Mouse (Mus musculus): ENCODE data around the gene Dysf. TPM values are rescaled to one million over a fixed set of nuclear protein-coding genes. Genes with fewer than 3 reads are reported as not detected.
"Not testable (repeated sequence)": the region's sequence is repeated elsewhere in the genome, so short reads cannot be mapped to it uniquely, and the experiment has no call there.

Gene Dysf
- polyA plus RNA-seq, 1 experiment from 2014 or later, result 18.6 TPM

DNA sequence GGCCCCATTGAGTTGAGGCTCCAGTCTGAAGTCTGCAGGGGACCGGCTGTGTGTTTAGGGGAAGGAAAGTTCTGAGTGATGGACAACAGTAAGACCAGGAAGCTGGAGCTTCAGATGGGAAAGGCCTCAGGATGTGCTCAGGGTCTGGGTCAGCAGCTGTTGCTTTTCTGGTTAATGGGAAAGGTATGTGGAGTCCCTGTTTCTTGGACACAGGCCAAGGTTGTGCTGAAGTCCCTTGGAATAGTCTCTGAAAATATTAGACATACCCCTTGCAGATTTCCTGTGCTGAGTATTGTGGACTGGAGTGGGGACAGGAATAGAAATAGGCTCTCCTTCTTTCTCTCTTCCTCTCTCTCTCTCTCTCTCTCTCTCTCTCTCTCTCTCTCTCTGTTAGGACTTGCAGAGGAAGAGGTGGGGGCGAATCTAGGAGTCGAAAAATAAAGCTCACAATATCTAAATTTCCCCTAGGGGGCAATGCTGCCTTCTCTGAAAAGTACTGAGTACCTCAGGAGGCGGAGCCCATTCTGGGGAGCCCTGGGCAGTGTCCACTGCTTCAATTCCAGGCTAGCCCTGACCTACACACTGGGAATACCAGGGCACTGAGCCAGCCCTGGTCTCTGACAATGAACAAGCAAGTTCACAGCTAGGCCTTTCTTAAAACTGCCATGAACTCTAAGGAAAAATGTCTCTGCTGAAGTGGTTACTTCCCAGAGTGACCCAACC lies 6.7 kb downstream of the Dysf start:
- not testable (repeated sequence) for H3K4me3 ChIP-seq (ENCODE audit: control insufficient read depth in 1 of 2, insufficient read depth in 1 of 2, low read depth in 1 of 2, low read length in 2 of 2); H3K4me2 ChIP-seq (ENCODE audit: low read length); H3K36me3 ChIP-seq (ENCODE audit: control insufficient read depth, insufficient read depth, low read length); H3K27me3 ChIP-seq (ENCODE audit: control insufficient read depth, insufficient read depth, low read length); H3K9me3 ChIP-seq (ENCODE audit: control insufficient read depth, low read length)
- Histone ChIP-seq H3K27ac (replicated peaks in 1 of 2; ENCODE audit: control insufficient read depth in 1 of 2, insufficient read depth in 1 of 2, low read depth in 2 of 2, low read length in 2 of 2) (peak overlapping the region; percentile 72 to 74), H3K9ac (ENCODE audit: low read length) (peak overlapping the region; percentile 27; the same call in 1 of the 2 replicates), H3K4me1 (ENCODE audit: control insufficient read depth in 2 of 2, insufficient read depth in 2 of 2, low read length in 2 of 2) (peaks cover 34 to 66% of the 10 kb centered on the region in 2 experiments)
- WGBS, result 29% methylated on average over 4 of the region's 4 CpGs
- peak; percentile 41 for ATAC-seq (ENCODE audit: insufficient number of reproducible peaks, insufficient read depth, low FRiP score, low read depth)

DNA sequence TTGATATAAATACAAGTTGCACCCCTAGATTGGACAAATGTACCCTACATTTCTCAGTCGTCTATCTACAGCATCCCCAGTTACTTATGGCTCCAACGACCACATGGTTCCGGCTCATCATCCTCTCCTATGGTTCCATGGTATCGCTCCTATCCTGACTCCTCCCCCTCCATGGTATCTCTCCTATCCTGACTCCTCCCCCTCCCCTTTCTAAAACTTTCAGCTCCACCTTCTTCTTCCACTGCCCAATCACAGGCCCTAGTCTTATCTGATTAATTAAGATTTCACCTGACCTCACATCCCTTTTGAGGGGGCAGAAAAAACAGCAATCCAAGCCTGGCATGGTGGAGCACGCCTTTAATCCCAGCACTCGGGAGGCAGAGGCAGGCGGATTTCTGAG lies 8.5 kb downstream of the Dysf start:
- no peak overlapping the region for H3K27ac ChIP-seq (replicated peaks in 1 of 2; ENCODE audit: control insufficient read depth in 1 of 2, insufficient read depth in 1 of 2, low read depth in 2 of 2, low read length in 2 of 2)
- peaks cover 29 to 61% of the 10 kb centered on the region in 2 experiments for H3K4me1 ChIP-seq (ENCODE audit: control insufficient read depth in 2 of 2, insufficient read depth in 2 of 2, low read length in 2 of 2)
- H3K9ac ChIP-seq (ENCODE audit: low read length), result no peak overlapping the region
- H3K27me3 ChIP-seq (ENCODE audit: control insufficient read depth, insufficient read depth, low read length), result no peaks in the 10 kb centered on the region
- no peaks in the 10 kb centered on the region for H3K36me3 ChIP-seq (ENCODE audit: control insufficient read depth, insufficient read depth, low read length)
- ATAC-seq (ENCODE audit: insufficient number of reproducible peaks, insufficient read depth, low FRiP score, low read depth), result no peak
- no peaks in the 10 kb centered on the region for H3K9me3 ChIP-seq (ENCODE audit: control insufficient read depth, low read length)
- 90% methylated on average over 7 of the region's 7 CpGs for WGBS
- no peak overlapping the region for H3K4me2 ChIP-seq (ENCODE audit: low read length)
- no peak overlapping the region for H3K4me3 ChIP-seq (ENCODE audit: control insufficient read depth in 1 of 2, insufficient read depth in 1 of 2, low read depth in 1 of 2, low read length in 2 of 2)

DNA sequence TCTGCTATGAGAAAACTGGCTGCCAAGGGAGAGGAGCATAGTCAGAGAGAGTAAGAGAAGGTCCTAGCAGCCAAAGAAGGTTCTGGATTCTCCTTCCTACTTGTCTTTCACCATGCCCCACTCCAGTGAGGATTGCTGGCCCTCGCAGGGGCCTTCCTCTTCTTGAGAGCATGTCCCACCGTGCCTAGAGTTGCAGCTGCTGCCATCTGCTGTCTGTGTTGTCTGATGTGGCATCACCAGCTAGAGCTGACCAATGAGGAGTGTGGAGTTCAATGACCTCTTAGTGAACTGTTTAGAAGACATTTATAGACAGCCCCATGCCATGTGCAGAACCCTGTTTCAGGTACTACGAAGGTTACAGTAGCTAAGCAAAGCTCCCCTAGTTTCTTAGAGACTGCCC lies 9.0 kb downstream of the Dysf start:
- no peak overlapping the region for H3K4me2 ChIP-seq (ENCODE audit: low read length)
- no peak overlapping the region for H3K4me3 ChIP-seq (ENCODE audit: control insufficient read depth in 1 of 2, insufficient read depth in 1 of 2, low read depth in 1 of 2, low read length in 2 of 2)
- 25% methylated on average over 3 of the region's 3 CpGs for WGBS
- ATAC-seq (ENCODE audit: insufficient number of reproducible peaks, insufficient read depth, low FRiP score, low read depth), result no peak
- H3K27me3 ChIP-seq (ENCODE audit: control insufficient read depth, insufficient read depth, low read length), result no peaks in the 10 kb centered on the region
- no peaks in the 10 kb centered on the region for H3K9me3 ChIP-seq (ENCODE audit: control insufficient read depth, low read length)
- H3K27ac ChIP-seq (replicated peaks in 1 of 2; ENCODE audit: control insufficient read depth in 1 of 2, insufficient read depth in 1 of 2, low read depth in 2 of 2, low read length in 2 of 2), result no peak overlapping the region
- peaks cover 28 to 61% of the 10 kb centered on the region in 2 experiments for H3K4me1 ChIP-seq (ENCODE audit: control insufficient read depth in 2 of 2, insufficient read depth in 2 of 2, low read length in 2 of 2)
- no peaks in the 10 kb centered on the region for H3K36me3 ChIP-seq (ENCODE audit: control insufficient read depth, insufficient read depth, low read length)
- no peak overlapping the region for H3K9ac ChIP-seq (ENCODE audit: low read length)

DNA sequence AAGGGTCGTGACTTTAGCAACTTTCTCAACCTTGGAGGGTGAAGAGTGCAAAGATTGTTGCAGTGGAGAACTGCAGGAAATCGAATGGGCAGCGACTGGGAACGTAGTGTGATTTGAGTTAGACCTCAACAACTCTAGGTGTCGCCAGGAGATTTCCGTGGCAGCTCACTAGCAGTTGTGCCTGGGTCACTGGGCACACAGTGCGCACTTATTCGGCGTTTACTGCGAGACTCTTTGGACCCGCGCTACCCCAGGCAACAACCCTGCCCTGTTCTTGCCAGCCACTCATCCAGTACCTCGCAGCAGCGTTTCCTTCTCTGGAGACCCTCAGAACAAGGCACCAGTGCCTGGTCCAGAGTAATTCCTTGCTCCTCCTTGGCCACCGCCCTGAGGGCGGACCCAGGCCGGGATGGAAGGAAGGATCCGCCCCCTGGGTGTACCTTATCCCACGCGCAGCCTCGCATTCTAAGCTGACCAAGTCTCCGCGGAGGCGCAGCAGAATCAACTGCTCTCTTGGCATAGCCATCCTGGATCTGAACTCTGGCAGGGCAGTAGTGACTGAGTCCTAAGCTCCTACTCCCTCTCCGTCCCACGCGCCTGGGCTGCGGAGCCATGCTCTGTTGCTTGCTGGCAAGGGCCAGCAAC lies 10.6 kb downstream of the Dysf start:
- peak; percentile 73 for ATAC-seq (ENCODE audit: insufficient number of reproducible peaks, insufficient read depth, low FRiP score, low read depth)

DNA sequence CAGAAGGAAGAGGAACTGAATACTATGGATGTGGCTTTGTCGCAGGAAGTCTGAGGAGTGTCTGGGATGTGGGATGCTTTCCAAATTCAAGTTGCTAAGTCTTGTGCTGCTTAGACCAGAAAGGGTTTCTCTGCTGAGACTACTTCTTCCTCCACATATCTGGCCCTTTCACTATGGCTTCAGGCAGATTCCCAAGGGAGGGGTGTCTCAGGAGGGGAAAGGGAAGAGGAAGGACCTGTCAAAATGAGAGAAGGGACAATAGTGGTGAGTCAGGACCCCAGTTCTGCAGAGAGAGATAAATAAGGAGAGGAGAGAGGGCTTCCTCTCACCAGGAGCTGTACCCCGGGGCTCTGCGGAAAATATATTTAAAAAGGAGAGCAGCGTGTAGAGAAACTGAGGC lies 11.6 kb downstream of the Dysf start:
- Histone ChIP-seq H3K9ac (ENCODE audit: low read length) (peak overlapping the region; percentile 73), H3K27ac (replicated peaks in 1 of 2; ENCODE audit: control insufficient read depth in 1 of 2, insufficient read depth in 1 of 2, low read depth in 2 of 2, low read length in 2 of 2) (peak overlapping the region; percentile 2 to 60; a peak in 2 of 4 replicates), H3K4me1 (ENCODE audit: control insufficient read depth in 2 of 2, insufficient read depth in 2 of 2, low read length in 2 of 2) (peaks cover 26 to 58% of the 10 kb centered on the region in 2 experiments), H3K4me2 (ENCODE audit: low read length) (peak overlapping the region; percentile 88), H3K4me3 (ENCODE audit: control insufficient read depth in 1 of 2, insufficient read depth in 1 of 2, low read depth in 1 of 2, low read length in 2 of 2) (peak overlapping the region; percentile 47 to 49), H3K36me3 (ENCODE audit: control insufficient read depth, insufficient read depth, low read length) (0 out of 2 replicates have a peak, but pooled peaks cover 3% of the 10 kb centered on the region), H3K27me3 (ENCODE audit: control insufficient read depth, insufficient read depth, low read length) (no peaks in the 10 kb centered on the region), H3K9me3 (ENCODE audit: control insufficient read depth, low read length) (no peaks in the 10 kb centered on the region)
- ATAC-seq (ENCODE audit: insufficient number of reproducible peaks, insufficient read depth, low FRiP score, low read depth), result no peak
- WGBS, result 63% methylated on average over 4 of the region's 4 CpGs

More for the DNA sequence above, 10.6 kb downstream of the Dysf start:
- H3K9ac ChIP-seq (ENCODE audit: low read length), result peak overlapping the region; percentile 73
- peak overlapping the region; percentile 47 to 49 for H3K4me3 ChIP-seq (ENCODE audit: control insufficient read depth in 1 of 2, insufficient read depth in 1 of 2, low read depth in 1 of 2, low read length in 2 of 2)
- H3K9me3 ChIP-seq (ENCODE audit: control insufficient read depth, low read length), result no peaks in the 10 kb centered on the region
- peaks cover 26 to 62% of the 10 kb centered on the region in 2 experiments for H3K4me1 ChIP-seq (ENCODE audit: control insufficient read depth in 2 of 2, insufficient read depth in 2 of 2, low read length in 2 of 2)
- peak overlapping the region; percentile 88 for H3K4me2 ChIP-seq (ENCODE audit: low read length)
- 4% methylated on average over 28 of the region's 28 CpGs for WGBS
- H3K27me3 ChIP-seq (ENCODE audit: control insufficient read depth, insufficient read depth, low read length), result no peaks in the 10 kb centered on the region
- peak overlapping the region; percentile 2 to 60; a peak in 2 of 4 replicates for H3K27ac ChIP-seq (replicated peaks in 1 of 2; ENCODE audit: control insufficient read depth in 1 of 2, insufficient read depth in 1 of 2, low read depth in 2 of 2, low read length in 2 of 2)
- H3K36me3 ChIP-seq (ENCODE audit: control insufficient read depth, insufficient read depth, low read length), result 0 out of 2 replicates have a peak, but pooled peaks cover 3% of the 10 kb centered on the region

DNA sequence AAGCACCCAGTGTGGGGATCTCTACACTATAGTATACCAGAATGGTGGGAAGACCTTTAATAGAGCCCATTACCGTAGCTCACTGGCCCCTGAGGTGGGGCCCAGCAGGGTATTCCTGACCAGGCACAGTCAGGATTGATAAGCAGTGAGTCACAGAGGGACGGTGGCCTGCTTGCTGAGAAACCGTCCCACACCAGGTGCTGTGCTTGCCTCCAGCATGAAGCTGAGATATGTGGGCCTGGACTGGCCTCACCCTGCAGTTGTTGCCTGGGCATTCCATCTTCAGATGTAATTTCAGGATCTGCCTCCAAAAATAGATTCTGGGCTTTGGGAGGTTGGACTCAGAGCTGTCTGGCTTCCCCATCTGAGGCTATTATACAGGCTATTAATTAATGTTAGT lies 13.6 kb downstream of the Dysf start:
- Histone ChIP-seq H3K4me2 (ENCODE audit: low read length) (peak overlapping the region; percentile 88), H3K36me3 (ENCODE audit: control insufficient read depth, insufficient read depth, low read length) (peaks cover 10% of the 10 kb centered on the region; the same call in 1 of the 2 replicates), H3K27me3 (ENCODE audit: control insufficient read depth, insufficient read depth, low read length) (no peaks in the 10 kb centered on the region), H3K27ac (replicated peaks in 1 of 2; ENCODE audit: control insufficient read depth in 1 of 2, insufficient read depth in 1 of 2, low read depth in 2 of 2, low read length in 2 of 2) (peak overlapping the region; percentile 6 to 74; a peak in 3 of 4 replicates), H3K4me1 (ENCODE audit: control insufficient read depth in 2 of 2, insufficient read depth in 2 of 2, low read length in 2 of 2) (peaks cover 20 to 45% of the 10 kb centered on the region in 2 experiments), H3K4me3 (ENCODE audit: control insufficient read depth in 1 of 2, insufficient read depth in 1 of 2, low read depth in 1 of 2, low read length in 2 of 2) (no peak overlapping the region), H3K9me3 (ENCODE audit: control insufficient read depth, low read length) (0 out of 2 replicates have a peak, but pooled peaks cover under 1% of the 10 kb centered on the region), H3K9ac (ENCODE audit: low read length) (0 out of 2 replicates have a peak overlapping the region, but pooled peaks have one; percentile 17)
- no peak for ATAC-seq (ENCODE audit: insufficient number of reproducible peaks, insufficient read depth, low FRiP score, low read depth)
- 22% methylated on average over 3 of the region's 3 CpGs for WGBS

DNA sequence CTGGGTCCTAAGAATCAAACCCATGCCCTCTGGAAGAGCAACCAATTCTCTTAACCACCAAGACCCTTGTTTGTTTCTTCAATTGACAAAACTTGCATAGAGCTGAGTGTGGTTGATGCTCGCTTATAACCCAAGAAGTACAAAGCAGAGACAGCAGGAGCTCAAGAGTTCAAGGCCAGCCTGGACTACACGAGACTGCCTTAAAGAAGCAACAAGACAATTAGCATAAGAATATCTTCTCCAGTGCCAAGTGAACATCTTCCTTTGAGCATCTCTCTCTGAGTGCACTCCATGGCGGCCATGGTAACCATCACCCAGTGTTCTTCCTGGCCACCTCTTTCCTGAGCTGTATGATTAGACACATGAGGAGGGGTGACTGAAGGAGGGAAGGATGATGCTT lies 17.2 kb downstream of the Dysf start:
- no peak overlapping the region for H3K27ac ChIP-seq (replicated peaks in 1 of 2; ENCODE audit: control insufficient read depth in 1 of 2, insufficient read depth in 1 of 2, low read depth in 2 of 2, low read length in 2 of 2)
- no peak for ATAC-seq (ENCODE audit: insufficient number of reproducible peaks, insufficient read depth, low FRiP score, low read depth)
- no peak overlapping the region for H3K4me3 ChIP-seq (ENCODE audit: control insufficient read depth in 1 of 2, insufficient read depth in 1 of 2, low read depth in 1 of 2, low read length in 2 of 2)
- H3K4me2 ChIP-seq (ENCODE audit: low read length), result no peak overlapping the region
- H3K27me3 ChIP-seq (ENCODE audit: control insufficient read depth, insufficient read depth, low read length), result no peaks in the 10 kb centered on the region
- 0 out of 2 replicates have a peak, but pooled peaks cover 2% of the 10 kb centered on the region for H3K9me3 ChIP-seq (ENCODE audit: control insufficient read depth, low read length)
- no peak overlapping the region for H3K9ac ChIP-seq (ENCODE audit: low read length)
- H3K4me1 ChIP-seq (ENCODE audit: control insufficient read depth in 2 of 2, insufficient read depth in 2 of 2, low read length in 2 of 2), result peaks cover 19 to 30% of the 10 kb centered on the region in 2 experiments
- 87% methylated on average over 3 of the region's 3 CpGs for WGBS
- peaks cover 11% of the 10 kb centered on the region; the same call in 1 of the 2 replicates for H3K36me3 ChIP-seq (ENCODE audit: control insufficient read depth, insufficient read depth, low read length)
